Mouse (Mus musculus) forebrain, embryonic 16.5 days (tissue): ENCODE results near the gene Ppil1. TPM values are rescaled to one million over a fixed set of nuclear protein-coding genes. Genes with fewer than 3 reads are reported as not detected.

Experiments
- ATAC-seq: fragments of 200-750 bp; cut with Nextera tagmentation; 2 replicates; pipeline ENCODE4 v1.8.0; 2017; ENCODE audit warnings: mild to moderate bottlenecking, moderate library complexity
- H3K27ac ChIP-seq: fragments of 300-500 bp; sonication (generic); 2 replicates; pipeline ENCODE4 v1.5.1; 2014; ENCODE audit warnings: low read length, control low read depth
- H3K27me3 ChIP-seq: fragments of 300-500 bp; sonication (generic); replicated peaks from 2 replicates; pipeline ENCODE4 v1.6.1; 2014; ENCODE audit warnings: low read length; ENCODE audit not compliant: control insufficient read depth, insufficient read depth
- H3K36me3 ChIP-seq: fragments of 300-500 bp; sonication (generic); 2 replicates; pipeline ENCODE4 v1.6.1; 2014; ENCODE audit not compliant: control insufficient read depth, insufficient read depth
- H3K4me1 ChIP-seq: fragments of 300-500 bp; sonication (generic); replicated peaks from 2 replicates; pipeline ENCODE4 v1.6.1; 2014; ENCODE audit warnings: low read length; ENCODE audit not compliant: control insufficient read depth, insufficient read depth
- H3K4me2 ChIP-seq: fragments of 300-500 bp; sonication (generic); 2 replicates; pipeline ENCODE4 v1.6.1; 2014; ENCODE audit warnings: mild to moderate bottlenecking, low read length, control low read depth
- H3K4me3 ChIP-seq: fragments of 300-500 bp; sonication (generic); replicated peaks from 2 replicates; pipeline ENCODE4 v1.5.1; 2014; ENCODE audit warnings: mild to moderate bottlenecking, low read length, control low read depth
- H3K9ac ChIP-seq: fragments of 300-500 bp; sonication (generic); replicated peaks from 2 replicates; pipeline ENCODE4 v1.6.1; 2014; ENCODE audit warnings: low read depth, low read length, control low read depth
- H3K9me3 ChIP-seq: fragments of 300-500 bp; sonication (generic); 2 replicates; pipeline ENCODE4 v1.6.1; 2016; ENCODE audit warnings: low read length; ENCODE audit not compliant: control insufficient read depth
- WGBS: fragments of 180-500 bp; shearing (Covaris S2); extraction: QIAGEN DNeasy Blood & Tissue Kit; methylation state at CpG from one replicate; pipeline ENCODE4 v1.1.7; 2014; 5-methylcytosine and 5-hydroxymethylcytosine counted together
- polyA plus RNA-seq: library from polyadenylated mRNA; unstranded; fragments of >200 nt; fragmentation: Nextera tagmentation; extraction: Ambion mirVana; gene quantifications from 2 replicates; pipeline ENCODE4 v1.2.1, GENCODE M21; 2015

Ppil1 gene
- polyA plus RNA-seq, 1 experiment from 2014 or later = 125 TPM

DNA sequence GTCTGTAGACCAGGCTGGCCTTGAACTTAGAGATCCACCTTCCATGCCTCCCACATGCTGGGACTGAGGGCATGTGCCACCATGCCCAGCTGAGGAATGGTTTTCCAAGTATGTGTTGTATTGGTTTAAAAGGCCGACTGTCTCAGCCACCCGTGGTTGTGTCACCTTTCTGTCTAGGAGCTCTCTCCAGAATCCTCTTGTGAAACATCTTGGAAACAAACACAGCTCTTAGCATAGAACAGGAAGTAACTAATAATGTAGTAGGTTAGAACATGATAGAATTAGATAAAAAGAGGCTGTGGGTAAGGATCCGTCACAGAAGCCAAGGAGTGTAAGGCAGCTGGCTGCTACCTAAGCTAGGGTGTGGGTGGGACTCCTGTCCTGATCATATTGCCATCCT lies 29.0 kb upstream of the Ppil1 start:
- H3K4me1 ChIP-seq = no peaks in the 10 kb centered on the region
- no peak overlapping the region for H3K27ac ChIP-seq
- H3K36me3 ChIP-seq = peaks cover 12% of the 10 kb centered on the region
- H3K9ac ChIP-seq = no peak overlapping the region
- H3K4me3 ChIP-seq = no peak overlapping the region
- no peak overlapping the region for H3K4me2 ChIP-seq
- H3K27me3 ChIP-seq = no peaks in the 10 kb centered on the region
- no peak for ATAC-seq
- H3K9me3 ChIP-seq = no peaks in the 10 kb centered on the region
- 93% methylated on average over 3 of the region's 3 CpGs for WGBS

DNA sequence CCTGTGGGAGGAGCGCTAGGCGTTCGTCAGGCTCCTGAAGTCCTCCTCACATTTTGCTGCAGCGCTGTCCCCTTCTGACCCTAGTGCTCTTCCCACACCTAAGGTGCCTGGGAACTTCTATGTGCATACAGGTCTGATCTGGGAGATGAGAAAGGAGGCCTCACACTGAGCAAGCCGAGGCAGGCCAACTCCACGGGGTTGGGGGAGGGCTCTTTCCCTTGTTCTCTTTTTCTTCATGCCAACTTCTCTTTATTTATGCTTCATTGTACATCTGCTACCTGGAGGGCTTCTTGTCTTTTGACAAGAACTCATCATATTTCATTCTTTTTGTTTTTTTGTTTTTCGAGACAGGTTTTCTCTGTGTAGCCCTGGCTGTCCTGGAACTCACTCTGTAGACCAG lies 27.8 kb upstream of the Ppil1 start:
- Histone ChIP-seq H3K9me3 (no peaks in the 10 kb centered on the region), H3K4me2 (no peak overlapping the region), H3K9ac (no peak overlapping the region), H3K27me3 (no peaks in the 10 kb centered on the region), H3K4me3 (no peak overlapping the region), H3K4me1 (no peaks in the 10 kb centered on the region), H3K36me3 (peaks cover 10% of the 10 kb centered on the region), H3K27ac (no peak overlapping the region)
- no peak for ATAC-seq
- 83% methylated on average over 7 of the region's 7 CpGs for WGBS

DNA sequence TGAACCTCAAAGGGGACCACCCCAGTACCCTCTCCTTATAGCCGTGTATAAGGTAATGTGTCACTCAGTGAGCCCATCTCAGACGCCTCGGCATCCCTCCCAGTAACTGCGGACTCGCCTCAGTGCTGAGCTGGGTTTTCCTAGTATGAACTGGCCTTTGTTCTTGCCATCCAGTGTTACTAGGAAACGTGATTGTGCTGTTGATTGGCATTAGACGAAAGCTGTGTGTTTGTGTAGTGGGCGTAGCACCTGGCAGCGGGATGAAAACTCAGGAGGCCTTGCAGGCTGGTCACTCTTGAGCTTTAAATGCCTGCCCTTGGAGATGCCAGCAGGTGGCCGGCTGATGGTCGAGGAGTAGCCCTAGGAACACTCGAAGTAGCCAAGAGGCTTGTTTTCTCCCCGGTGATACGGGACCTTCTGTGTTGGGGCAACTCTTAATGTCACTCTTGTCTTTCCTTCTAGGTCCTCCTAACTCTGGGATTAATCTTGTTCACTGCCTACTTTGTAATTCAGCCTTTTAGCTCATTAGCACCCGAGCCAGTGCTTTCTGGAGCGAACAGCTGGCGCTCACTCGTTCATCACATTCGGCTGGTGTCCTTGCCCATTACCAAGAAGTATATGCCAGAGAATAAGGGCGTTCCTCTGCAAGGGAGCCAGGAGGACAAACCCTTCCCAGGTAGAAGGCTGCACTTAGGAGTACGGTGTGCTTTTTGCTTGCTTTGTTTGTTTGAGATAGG lies 18.4 kb upstream of the Ppil1 start:
- Histone ChIP-seq H3K4me1 (peaks cover 14% of the 10 kb centered on the region), H3K27me3 (no peaks in the 10 kb centered on the region), H3K4me2 (peak overlapping the region; percentile 13; the same call in 1 of the 2 replicates), H3K9me3 (no peaks in the 10 kb centered on the region), H3K4me3 (no peak overlapping the region), H3K9ac (peak overlapping the region; percentile 14; the same call in 1 of the 2 replicates), H3K36me3 (peaks cover 8% of the 10 kb centered on the region; the same call in 1 of the 2 replicates), H3K27ac (peak overlapping the region; percentile 55)
- ATAC-seq = peak; percentile 72
- 14% methylated on average over 21 of the region's 21 CpGs for WGBS

DNA sequence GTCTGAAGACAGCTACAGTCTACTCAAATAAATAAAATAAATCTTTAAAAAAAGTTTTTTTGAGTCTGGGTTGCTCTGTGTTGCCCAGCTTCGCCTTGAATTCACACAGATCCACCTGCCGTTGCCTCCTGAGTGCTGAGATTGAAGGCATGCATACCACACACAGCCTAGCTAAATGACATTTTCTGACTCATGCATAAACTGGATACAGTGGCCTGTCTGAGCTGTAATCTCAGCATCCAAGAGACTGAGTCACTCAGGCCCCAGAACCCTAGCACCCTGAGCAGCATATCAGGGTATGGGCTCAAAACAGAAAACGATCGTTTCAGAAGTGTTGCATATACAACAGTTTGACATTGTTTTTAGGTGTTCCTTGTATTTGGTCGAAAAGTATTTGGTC lies 17.6 kb upstream of the Ppil1 start:
- Histone ChIP-seq H3K9me3 (no peaks in the 10 kb centered on the region), H3K9ac (no peak overlapping the region), H3K4me3 (no peak overlapping the region), H3K36me3 (peaks cover 8% of the 10 kb centered on the region; the same call in 1 of the 2 replicates), H3K27me3 (no peaks in the 10 kb centered on the region), H3K4me1 (peaks cover 14% of the 10 kb centered on the region), H3K27ac (no peak overlapping the region), H3K4me2 (no peak overlapping the region)
- 65% methylated on average over 5 of the region's 5 CpGs for WGBS
- ATAC-seq = no peak

DNA sequence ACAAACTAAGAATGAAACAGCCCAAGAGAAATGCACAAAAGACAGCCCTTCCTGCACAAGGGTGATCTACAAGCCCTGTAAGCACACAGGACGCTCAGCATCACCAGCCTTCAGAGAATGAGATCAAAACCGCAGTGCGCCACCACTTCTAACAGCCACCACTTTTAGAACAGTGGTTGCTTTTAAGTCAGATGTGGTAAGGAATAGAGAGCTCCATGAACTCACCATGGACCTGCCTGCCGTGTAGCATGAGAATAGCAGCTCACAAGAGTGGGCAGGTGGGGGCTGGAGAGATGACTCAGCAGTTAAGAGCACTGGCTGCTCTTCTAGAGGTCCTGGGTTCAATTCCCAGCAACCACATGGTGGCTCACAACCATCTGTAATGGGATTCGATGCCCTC lies 16.4 kb upstream of the Ppil1 start:
- 95% methylated on average over 5 of the region's 5 CpGs for WGBS
- no peaks in the 10 kb centered on the region for H3K9me3 ChIP-seq
- H3K27ac ChIP-seq = no peak overlapping the region
- H3K9ac ChIP-seq = no peak overlapping the region
- peaks cover 8% of the 10 kb centered on the region; the same call in 1 of the 2 replicates for H3K36me3 ChIP-seq
- H3K4me1 ChIP-seq = peaks cover 14% of the 10 kb centered on the region
- no peak overlapping the region for H3K4me3 ChIP-seq
- H3K4me2 ChIP-seq = no peak overlapping the region
- no peaks in the 10 kb centered on the region for H3K27me3 ChIP-seq
- no peak for ATAC-seq

DNA sequence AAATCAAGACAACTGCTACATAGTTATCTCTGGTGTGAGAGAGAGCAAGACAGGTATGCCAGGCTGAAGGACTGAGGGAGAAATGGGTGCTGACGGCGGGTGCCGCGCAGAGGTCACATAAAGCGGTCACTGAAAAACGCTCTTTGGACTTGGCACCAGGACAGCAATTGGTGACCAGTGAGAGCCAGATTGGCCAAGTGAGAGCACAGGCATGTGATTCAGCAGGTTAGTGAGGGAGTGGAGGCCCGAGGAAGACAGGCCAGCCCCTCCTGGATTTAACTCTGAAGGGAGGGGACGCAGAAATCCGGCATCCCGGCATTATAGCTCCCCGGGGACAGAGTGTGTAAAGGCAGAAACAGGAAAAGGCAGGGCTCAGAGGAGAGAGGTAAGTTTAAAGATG lies 9.9 kb upstream of the Ppil1 start:
- H3K4me2 ChIP-seq = no peak overlapping the region
- H3K36me3 ChIP-seq = 0 out of 2 replicates have a peak, but pooled peaks cover 2% of the 10 kb centered on the region
- no peaks in the 10 kb centered on the region for H3K27me3 ChIP-seq
- ATAC-seq = no peak
- H3K4me1 ChIP-seq = peaks cover 11% of the 10 kb centered on the region
- 89% methylated on average over 11 of the region's 11 CpGs for WGBS
- H3K27ac ChIP-seq = no peak overlapping the region
- H3K9me3 ChIP-seq = no peaks in the 10 kb centered on the region
- H3K4me3 ChIP-seq = no peak overlapping the region
- H3K9ac ChIP-seq = no peak overlapping the region

DNA sequence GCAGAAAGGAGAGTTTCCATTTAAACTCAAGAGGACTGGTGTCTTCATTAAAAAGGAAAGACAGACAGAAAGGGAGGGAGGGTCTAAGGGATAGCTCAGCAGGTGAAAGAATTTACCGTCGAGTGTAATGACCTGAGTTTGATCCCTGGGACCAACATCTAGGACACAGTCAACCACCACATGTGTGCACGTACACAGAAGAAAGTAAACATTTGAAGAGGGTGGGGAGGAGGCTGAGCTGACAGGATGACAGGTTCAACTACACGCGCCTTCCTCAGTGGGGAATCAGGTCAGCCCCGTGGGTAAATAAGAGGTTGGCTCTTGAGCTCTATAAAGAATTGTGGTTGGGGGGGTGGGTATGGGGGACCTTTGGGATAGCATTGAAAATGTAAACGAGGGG lies 9.2 kb upstream of the Ppil1 start:
- Histone ChIP-seq H3K4me2 (no peak overlapping the region), H3K27ac (no peak overlapping the region), H3K4me3 (no peak overlapping the region), H3K9me3 (no peaks in the 10 kb centered on the region), H3K27me3 (no peaks in the 10 kb centered on the region), H3K9ac (no peak overlapping the region), H3K36me3 (no peaks in the 10 kb centered on the region), H3K4me1 (peaks cover 13% of the 10 kb centered on the region)
- 86% methylated on average over 7 of the region's 7 CpGs for WGBS
- no peak for ATAC-seq

DNA sequence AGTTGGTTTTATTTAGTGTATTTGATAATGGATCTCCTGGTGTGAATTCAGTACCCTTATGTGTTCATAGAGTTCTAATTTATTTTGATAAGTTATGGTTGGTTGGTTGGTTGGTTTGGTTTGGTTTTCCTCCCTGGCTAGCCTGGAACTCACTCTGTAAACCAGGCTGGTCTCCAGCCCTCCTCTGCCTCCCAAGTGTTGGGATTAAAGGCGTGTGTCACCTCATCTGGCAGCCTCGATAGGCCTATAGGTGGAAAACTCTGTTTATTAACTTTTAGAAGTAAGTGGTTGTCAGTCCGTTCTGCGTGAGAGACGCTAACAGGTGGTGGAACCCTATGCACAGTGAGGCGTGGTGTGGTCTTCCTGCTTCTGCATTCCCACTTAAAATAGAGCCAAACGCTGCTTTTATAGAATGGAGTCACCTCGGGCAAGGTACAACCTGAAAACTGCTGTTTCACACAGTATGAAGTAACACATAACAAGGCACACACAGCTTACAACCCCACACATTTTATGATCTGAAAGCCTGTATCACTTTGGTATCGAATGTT lies 6.2 kb upstream of the Ppil1 start:
- Histone ChIP-seq H3K9ac (no peak overlapping the region), H3K36me3 (no peaks in the 10 kb centered on the region), H3K4me3 (no peak overlapping the region), H3K27me3 (no peaks in the 10 kb centered on the region), H3K27ac (no peak overlapping the region), H3K9me3 (no peaks in the 10 kb centered on the region), H3K4me2 (no peak overlapping the region; the same call in 1 of the 2 replicates), H3K4me1 (peaks cover 17% of the 10 kb centered on the region)
- 92% methylated on average over 9 of the region's 9 CpGs for WGBS
- ATAC-seq = no peak

DNA sequence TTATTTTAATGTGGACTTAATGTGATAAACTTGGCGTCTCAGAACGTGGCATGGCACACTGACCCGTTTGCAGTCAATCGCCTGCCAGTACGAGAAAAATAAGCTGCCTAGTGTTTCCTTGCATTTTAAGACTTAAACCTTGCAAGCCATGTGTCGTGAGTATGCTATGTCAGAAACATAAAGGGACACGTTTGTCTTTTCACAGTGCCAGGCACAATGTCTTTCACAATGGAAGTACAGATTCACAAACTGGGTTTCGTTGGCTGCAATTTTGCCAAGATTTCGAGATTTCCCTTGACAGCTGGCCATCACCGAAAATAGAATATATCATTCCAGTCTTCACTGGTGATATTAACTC lies 5.3 kb upstream of the Ppil1 start:
- Histone ChIP-seq H3K27me3 (no peaks in the 10 kb centered on the region), H3K36me3 (no peaks in the 10 kb centered on the region), H3K9me3 (no peaks in the 10 kb centered on the region), H3K4me2 (peak overlapping the region; percentile 88), H3K27ac (peak overlapping the region; percentile 89), H3K4me1 (peaks cover 21% of the 10 kb centered on the region), H3K4me3 (peak overlapping the region; percentile 93), H3K9ac (peak overlapping the region; percentile 99)
- WGBS = 16% methylated on average over 10 of the region's 10 CpGs
- ATAC-seq = no peak
